Mouse (Mus musculus): Measurements from ENCODE around the gene Ftsj3. TPM values are rescaled to one million over a fixed set of nuclear protein-coding genes. Genes with fewer than 3 reads are reported as not detected.

The Ftsj3 gene
- polyA plus RNA-seq, 1 experiment from 2014 or later, result 60.7 TPM

GRCm38 (mm10) chr11:106263963-106264362 lies 8.1 kb upstream of the Ftsj3 start:
- Histone ChIP-seq H3K9ac (no peak overlapping the region), H3K27me3 (ENCODE audit: insufficient read depth, low read length) (no peaks in the 10 kb centered on the region), H3K36me3 (ENCODE audit: insufficient read depth) (peaks cover 88% of the 10 kb centered on the region), H3K9me3 (ENCODE audit: low read depth, low read length) (no peaks in the 10 kb centered on the region), H3K4me2 (no peak overlapping the region), H3K27ac (ENCODE audit: low read depth) (no peak overlapping the region), H3K4me1 (ENCODE audit: insufficient read depth) (peaks cover 9% of the 10 kb centered on the region), H3K4me3 (ENCODE audit: low read depth, low read length) (no peak overlapping the region)
- ATAC-seq (ENCODE audit: insufficient read depth) (no peak), DNase-seq (no peak)
- WGBS, result 86% methylated on average over 9 of the region's 9 CpGs
- TF ChIP-seq CTCF (IDR thresholded peaks at IDR 0.05; ENCODE audit: low read depth), result no peak

GRCm38 (mm10) chr11:106260826-106261450 lies 5.1 kb upstream of the Ftsj3 start:
- Histone ChIP-seq H3K4me2 (no peak overlapping the region), H3K27me3 (ENCODE audit: insufficient read depth, low read length) (no peaks in the 10 kb centered on the region), H3K36me3 (ENCODE audit: insufficient read depth) (peaks cover 83% of the 10 kb centered on the region), H3K4me3 (ENCODE audit: low read depth, low read length) (no peak overlapping the region), H3K9me3 (ENCODE audit: low read depth, low read length) (no peaks in the 10 kb centered on the region), H3K9ac (no peak overlapping the region), H3K4me1 (ENCODE audit: insufficient read depth) (peaks cover 8% of the 10 kb centered on the region; the same call in 1 of the 2 replicates), H3K27ac (ENCODE audit: low read depth) (no peak overlapping the region)
- ATAC-seq (ENCODE audit: insufficient read depth) (no peak), DNase-seq (no peak)
- WGBS, result 59% methylated on average over 14 of the region's 14 CpGs
- TF ChIP-seq CTCF (IDR thresholded peaks at IDR 0.05; ENCODE audit: low read depth), result no peak

GRCm38 (mm10) chr11:106256775-106257174 lies 896 bp upstream of the Ftsj3 start:
- TF ChIP-seq CTCF (IDR thresholded peaks at IDR 0.05; ENCODE audit: low read depth), result no peak
- 54% methylated on average over 5 of the region's 5 CpGs for WGBS
- no peaks in the 10 kb centered on the region for H3K9me3 ChIP-seq (ENCODE audit: low read depth, low read length)
- peaks cover 10% of the 10 kb centered on the region; the same call in 1 of the 2 replicates for H3K4me1 ChIP-seq (ENCODE audit: insufficient read depth)
- H3K27me3 ChIP-seq (ENCODE audit: insufficient read depth, low read length), result no peaks in the 10 kb centered on the region
- ATAC-seq (ENCODE audit: insufficient read depth), result no peak
- no peak overlapping the region for H3K27ac ChIP-seq (ENCODE audit: low read depth)
- H3K9ac ChIP-seq, result peak overlapping the region; percentile 78
- peak overlapping the region; percentile 81 for H3K4me3 ChIP-seq (ENCODE audit: low read depth, low read length)
- peak overlapping the region; percentile 95 for H3K4me2 ChIP-seq
- peaks cover 64% of the 10 kb centered on the region for H3K36me3 ChIP-seq (ENCODE audit: insufficient read depth)
- DNase-seq, result no peak

GRCm38 (mm10) chr11:106255174-106255573 lies 705 bp downstream of the Ftsj3 start:
- no peaks in the 10 kb centered on the region for H3K9me3 ChIP-seq (ENCODE audit: low read depth, low read length)
- H3K4me1 ChIP-seq (ENCODE audit: insufficient read depth), result peaks cover 10% of the 10 kb centered on the region; the same call in 1 of the 2 replicates
- H3K4me3 ChIP-seq (ENCODE audit: low read depth, low read length), result peak overlapping the region; percentile 81
- peak overlapping the region; percentile 78 for H3K9ac ChIP-seq
- H3K27me3 ChIP-seq (ENCODE audit: insufficient read depth, low read length), result no peaks in the 10 kb centered on the region
- no peak for TF ChIP-seq CTCF (IDR thresholded peaks at IDR 0.05; ENCODE audit: low read depth)
- H3K36me3 ChIP-seq (ENCODE audit: insufficient read depth), result peaks cover 66% of the 10 kb centered on the region
- peak overlapping the region; percentile 95 for H3K4me2 ChIP-seq
- 2% methylated on average over 22 of the region's 22 CpGs for WGBS
- peak; percentile 0; the same call in 1 of the 2 replicates for ATAC-seq (ENCODE audit: insufficient read depth)
- peak overlapping the region; percentile 50; the same call in 1 of the 2 replicates for H3K27ac ChIP-seq (ENCODE audit: low read depth)
- peak; percentile 21 for DNase-seq

- H3K27me3 ChIP-seq (ENCODE audit: insufficient read depth, low read length), result no peaks in the 10 kb centered on the region
- peak overlapping the region; percentile 78 for H3K9ac ChIP-seq
- DNase-seq, result no peak
- peak overlapping the region; percentile 81 for H3K4me3 ChIP-seq (ENCODE audit: low read depth, low read length)
- TF ChIP-seq CTCF (IDR thresholded peaks at IDR 0.05; ENCODE audit: low read depth), result no peak
- peak overlapping the region; percentile 95 for H3K4me2 ChIP-seq
- no peak overlapping the region for H3K27ac ChIP-seq (ENCODE audit: low read depth)
- peaks cover 69% of the 10 kb centered on the region for H3K36me3 ChIP-seq (ENCODE audit: insufficient read depth)
- 11% methylated on average over 2 of the region's 2 CpGs for WGBS
- H3K9me3 ChIP-seq (ENCODE audit: low read depth, low read length), result no peaks in the 10 kb centered on the region
- ATAC-seq (ENCODE audit: insufficient read depth), result no peak
- peaks cover 10% of the 10 kb centered on the region; the same call in 1 of the 2 replicates for H3K4me1 ChIP-seq (ENCODE audit: insufficient read depth)
Measured at GRCm38 (mm10) chr11:106254767-106255166, 1.1 kb downstream of the Ftsj3 start.

GRCm38 (mm10) chr11:106249326-106249725 lies 6.6 kb downstream of the Ftsj3 start:
- Histone ChIP-seq H3K27me3 (ENCODE audit: insufficient read depth, low read length) (no peaks in the 10 kb centered on the region), H3K4me2 (no peak overlapping the region), H3K27ac (ENCODE audit: low read depth) (no peak overlapping the region), H3K4me1 (ENCODE audit: insufficient read depth) (no peaks in the 10 kb centered on the region), H3K4me3 (ENCODE audit: low read depth, low read length) (no peak overlapping the region), H3K9me3 (ENCODE audit: low read depth, low read length) (peaks cover 5% of the 10 kb centered on the region; the same call in 1 of the 2 replicates), H3K9ac (no peak overlapping the region), H3K36me3 (ENCODE audit: insufficient read depth) (peaks cover 96% of the 10 kb centered on the region)
- no peak for TF ChIP-seq CTCF (IDR thresholded peaks at IDR 0.05; ENCODE audit: low read depth)
- WGBS, result 81% methylated on average over 7 of the region's 7 CpGs
- ATAC-seq (ENCODE audit: insufficient read depth) (no peak), DNase-seq (no peak)

GRCm38 (mm10) chr11:106246834-106247233 lies 9.0 kb downstream of the Ftsj3 start:
- Histone ChIP-seq H3K9ac (no peak overlapping the region), H3K9me3 (ENCODE audit: low read depth, low read length) (peaks cover 5% of the 10 kb centered on the region; the same call in 1 of the 2 replicates), H3K4me1 (ENCODE audit: insufficient read depth) (no peaks in the 10 kb centered on the region), H3K36me3 (ENCODE audit: insufficient read depth) (peaks cover 99% of the 10 kb centered on the region), H3K4me2 (no peak overlapping the region), H3K27ac (ENCODE audit: low read depth) (no peak overlapping the region), H3K4me3 (ENCODE audit: low read depth, low read length) (no peak overlapping the region), H3K27me3 (ENCODE audit: insufficient read depth, low read length) (no peaks in the 10 kb centered on the region)
- no peak for ATAC-seq (ENCODE audit: insufficient read depth)
- peak; percentile 42 for TF ChIP-seq CTCF (IDR thresholded peaks at IDR 0.05; ENCODE audit: low read depth)
- DNase-seq, result peak; percentile 44
- 83% methylated on average over 1 of the region's 1 CpGs for WGBS
